Mouse (Mus musculus) testis, adult 2 months (tissue): Measurements from ENCODE around the gene Zbtb8a. TPM values are rescaled to one million over a fixed set of nuclear protein-coding genes. Genes with fewer than 3 reads are reported as not detected.
A peak's percentile ranks its signal among the peaks of the same experiment; 100 is the strongest.

Source experiments
- H3K27ac ChIP-seq: fragments of 200-500 bp; 2 replicates; pipeline ENCODE4 v1.5.1; 2012; ENCODE audit warnings: low read depth, low read length; ENCODE audit not compliant: control insufficient read depth, insufficient read depth
- H3K27me3 ChIP-seq: fragments of 200-500 bp; 2 replicates; pipeline ENCODE4 v1.6.1; 2012; ENCODE audit warnings: mild to moderate bottlenecking, low read length, moderate library complexity; ENCODE audit not compliant: control insufficient read depth, insufficient read depth
- H3K36me3 ChIP-seq: fragments of 200-500 bp; 2 replicates; pipeline ENCODE4 v1.6.1; 2012; ENCODE audit warnings: mild to moderate bottlenecking, low read length; ENCODE audit not compliant: control insufficient read depth, insufficient read depth
- H3K4me1 ChIP-seq: fragments of 200-500 bp; 2 replicates; pipeline ENCODE4 v1.6.1; 2012; ENCODE audit warnings: low read length; ENCODE audit not compliant: control insufficient read depth, insufficient read depth
- H3K4me3 ChIP-seq: fragments of 200-500 bp; 2 replicates; pipeline ENCODE4 v1.5.1; 2012; ENCODE audit warnings: low read depth, mild to moderate bottlenecking, low read length, moderate library complexity, mixed read lengths; ENCODE audit not compliant: control insufficient read depth
- CTCF ChIP-seq: fragments of 200-500 bp; IDR thresholded peaks from 2 replicates; pipeline ENCODE4 v1.5.1; 2012; ENCODE audit warnings: low read depth, mild to moderate bottlenecking, inconsistent platforms, low read length, moderate library complexity; ENCODE audit not compliant: control insufficient read depth, insufficient read depth, insufficient replicate concordance
- POLR2A ChIP-seq: fragments of 200-500 bp; IDR thresholded peaks from 2 replicates; pipeline ENCODE4 v1.6.1; 2012; ENCODE audit warnings: low read depth, mild to moderate bottlenecking, inconsistent platforms, low read length, moderate library complexity; ENCODE audit not compliant: control insufficient read depth
- polyA plus RNA-seq: library from polyadenylated mRNA; depleted of rRNA; stranded (reverse); fragments of >200 nt; gene quantifications from 2 replicates; pipeline ENCODE4 v1.2.3, GENCODE M21; 2012

Gene Zbtb8a
- polyA plus RNA-seq, 1 experiment = 5.6 TPM

DNA sequence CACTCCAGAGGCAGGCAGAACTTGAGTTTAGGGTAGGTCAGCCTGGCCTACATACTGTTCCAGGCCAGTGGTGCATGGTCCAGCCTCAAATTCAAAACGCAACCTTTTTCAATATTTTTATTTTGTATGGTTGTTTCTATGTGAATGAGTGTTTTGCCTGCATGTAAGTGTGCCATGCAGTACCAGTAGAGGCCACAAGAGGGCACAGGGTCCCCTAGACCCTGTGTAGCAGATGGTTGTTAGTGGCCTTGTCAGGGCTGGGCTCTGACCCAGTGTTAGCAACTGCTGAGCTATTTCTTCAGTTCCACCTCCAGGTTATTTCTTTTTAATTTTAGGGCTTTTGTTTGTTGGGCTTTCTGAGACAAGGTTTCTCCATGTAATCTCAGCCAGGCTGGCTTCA, 27.3 kb downstream of the Zbtb8a start:
- H3K27ac ChIP-seq = no peak overlapping the region
- H3K36me3 ChIP-seq = no peaks in the 10 kb centered on the region
- no peak overlapping the region for H3K4me3 ChIP-seq
- TF ChIP-seq CTCF (peak; percentile 82; the same call in 1 of the 2 replicates), POLR2A (no peak)
- no peaks in the 10 kb centered on the region for H3K27me3 ChIP-seq
- no peaks in the 10 kb centered on the region; the same call in 1 of the 2 replicates for H3K4me1 ChIP-seq

DNA sequence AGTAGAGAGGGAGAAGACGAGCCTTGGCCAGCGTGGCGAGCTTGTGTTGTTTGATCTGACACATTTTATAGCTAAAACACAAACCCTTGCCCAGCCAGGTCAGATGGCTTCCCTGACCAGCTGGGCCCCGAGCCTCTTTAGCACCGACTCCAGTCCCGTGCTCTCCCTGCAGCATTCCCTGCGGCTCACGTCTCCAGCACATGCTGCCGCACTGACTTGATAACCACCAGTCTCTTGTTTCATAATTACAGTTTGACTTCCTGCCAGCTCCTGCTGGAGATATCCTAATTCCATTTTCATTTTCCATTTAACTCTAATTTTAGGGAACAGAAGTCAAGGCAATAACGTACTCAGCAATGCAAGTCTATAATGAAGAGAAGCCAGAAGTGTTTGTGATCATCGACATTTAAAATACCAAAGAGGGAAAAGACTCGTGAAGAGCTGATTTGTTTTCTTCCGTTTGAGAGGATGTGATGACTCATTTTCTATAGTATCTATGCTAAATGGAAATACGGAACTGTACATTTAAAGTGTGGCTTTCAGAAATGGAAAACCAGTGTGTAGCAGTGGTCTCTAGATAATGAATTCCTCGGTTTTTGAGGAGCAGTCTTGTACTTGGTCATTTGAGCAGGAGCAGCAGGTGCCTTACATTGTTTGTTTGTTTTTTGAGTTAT, 31.3 kb downstream of the Zbtb8a start:
- TF ChIP-seq CTCF (no peak), POLR2A (no peak)
- Histone ChIP-seq H3K27ac (no peak overlapping the region), H3K36me3 (0 out of 2 replicates have a peak, but pooled peaks cover 1% of the 10 kb centered on the region), H3K4me3 (no peak overlapping the region), H3K27me3 (no peaks in the 10 kb centered on the region), H3K4me1 (no peaks in the 10 kb centered on the region; the same call in 1 of the 2 replicates)

DNA sequence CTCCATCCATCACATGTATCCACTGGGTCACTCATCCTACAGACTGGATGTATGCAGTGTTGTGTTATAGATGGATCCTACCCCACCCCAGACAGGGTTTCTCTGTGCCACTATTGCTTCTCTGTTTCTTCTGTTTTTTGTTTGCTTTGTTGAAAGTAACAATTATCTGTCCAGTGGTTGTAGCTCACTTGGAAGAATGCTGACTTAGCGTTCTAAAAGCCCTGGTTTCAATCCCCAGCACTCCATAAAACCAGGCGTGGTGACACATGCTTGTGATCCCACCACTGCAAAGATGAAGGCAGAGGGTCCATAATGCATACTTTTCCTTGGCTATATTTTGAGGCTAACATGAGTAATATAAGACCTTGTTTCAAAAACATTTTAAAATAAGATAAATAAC, 35.2 kb downstream of the Zbtb8a start:
- TF ChIP-seq POLR2A (no peak), CTCF (no peak)
- Histone ChIP-seq H3K4me3 (no peak overlapping the region), H3K4me1 (no peaks in the 10 kb centered on the region; the same call in 1 of the 2 replicates), H3K27ac (no peak overlapping the region), H3K36me3 (peaks cover 1% of the 10 kb centered on the region; the same call in 1 of the 2 replicates), H3K27me3 (no peaks in the 10 kb centered on the region)

DNA sequence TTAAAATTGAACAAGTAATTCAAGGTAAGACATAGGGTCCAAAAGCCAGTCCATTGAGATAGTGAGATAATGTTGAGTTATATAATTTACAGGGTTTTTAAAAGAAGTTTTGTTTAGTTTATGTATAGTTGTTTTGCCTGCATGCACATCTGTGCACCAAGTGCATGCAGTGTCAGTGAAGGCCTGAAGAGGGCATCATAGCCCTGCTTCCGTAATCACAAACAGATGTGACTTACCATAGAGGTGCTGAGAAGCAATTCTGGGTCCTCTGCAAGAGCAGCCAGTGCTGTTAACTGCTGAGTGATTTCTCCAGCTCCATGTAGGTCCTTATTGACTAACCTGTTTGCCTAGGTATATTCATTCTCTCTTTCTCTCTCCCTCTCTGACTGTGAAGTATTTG, 36.0 kb downstream of the Zbtb8a start:
- no peak overlapping the region for H3K27ac ChIP-seq
- peaks cover 1% of the 10 kb centered on the region; the same call in 1 of the 2 replicates for H3K36me3 ChIP-seq
- no peak overlapping the region for H3K4me3 ChIP-seq
- H3K27me3 ChIP-seq = no peaks in the 10 kb centered on the region
- H3K4me1 ChIP-seq = no peaks in the 10 kb centered on the region; the same call in 1 of the 2 replicates
- TF ChIP-seq CTCF (no peak; the same call in 1 of the 2 replicates), POLR2A (no peak)

DNA sequence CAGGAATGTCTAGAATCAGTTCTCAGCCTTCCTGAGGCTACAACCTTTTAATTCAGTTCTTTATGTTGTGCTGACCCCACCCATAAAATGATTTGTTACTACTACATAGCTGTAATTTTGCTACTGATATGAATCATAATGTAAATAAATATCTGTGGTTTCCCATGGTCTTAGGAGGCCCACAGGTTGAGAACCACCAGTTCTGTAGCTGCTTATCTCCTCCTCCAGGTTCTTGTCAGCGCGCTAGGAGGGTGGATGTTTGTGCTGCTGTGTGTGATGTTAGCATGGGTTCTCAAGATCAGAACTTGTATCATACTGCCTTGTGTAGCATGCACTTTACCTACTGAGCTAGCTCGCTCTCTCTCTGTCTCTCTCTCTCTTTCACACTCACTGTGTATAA, 38.2 kb downstream of the Zbtb8a start:
- Histone ChIP-seq H3K4me3 (no peak overlapping the region), H3K27ac (no peak overlapping the region), H3K36me3 (peaks cover 1% of the 10 kb centered on the region; the same call in 1 of the 2 replicates), H3K4me1 (no peaks in the 10 kb centered on the region), H3K27me3 (no peaks in the 10 kb centered on the region)
- no peak for TF ChIP-seq POLR2A
- no peak for TF ChIP-seq CTCF

DNA sequence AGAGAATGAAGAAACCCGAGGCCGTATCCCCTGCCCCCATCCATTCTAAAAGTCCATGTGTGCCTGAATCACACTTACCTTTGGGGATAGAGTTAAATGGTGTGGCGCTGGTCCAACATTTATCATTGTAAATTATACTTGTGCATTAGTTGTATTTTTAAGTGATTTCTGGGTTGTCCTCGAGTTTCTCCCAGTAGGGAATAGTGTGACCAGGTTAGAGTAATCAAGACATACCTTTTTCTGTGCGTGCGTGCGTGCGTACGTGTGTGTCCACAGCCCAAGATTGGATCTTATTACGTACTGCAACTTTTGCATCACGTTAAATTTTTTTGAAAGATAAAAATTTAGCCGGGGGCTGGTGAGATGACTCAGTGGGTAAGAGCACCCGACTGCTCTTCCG, 41.6 kb downstream of the Zbtb8a start:
- Histone ChIP-seq H3K27me3 (no peaks in the 10 kb centered on the region), H3K4me3 (peak overlapping the region; percentile 88), H3K36me3 (peaks cover 3% of the 10 kb centered on the region), H3K4me1 (peaks cover 2% of the 10 kb centered on the region; the same call in 1 of the 2 replicates), H3K27ac (peak overlapping the region; percentile 99)
- TF ChIP-seq POLR2A (no peak), CTCF (no peak)

DNA sequence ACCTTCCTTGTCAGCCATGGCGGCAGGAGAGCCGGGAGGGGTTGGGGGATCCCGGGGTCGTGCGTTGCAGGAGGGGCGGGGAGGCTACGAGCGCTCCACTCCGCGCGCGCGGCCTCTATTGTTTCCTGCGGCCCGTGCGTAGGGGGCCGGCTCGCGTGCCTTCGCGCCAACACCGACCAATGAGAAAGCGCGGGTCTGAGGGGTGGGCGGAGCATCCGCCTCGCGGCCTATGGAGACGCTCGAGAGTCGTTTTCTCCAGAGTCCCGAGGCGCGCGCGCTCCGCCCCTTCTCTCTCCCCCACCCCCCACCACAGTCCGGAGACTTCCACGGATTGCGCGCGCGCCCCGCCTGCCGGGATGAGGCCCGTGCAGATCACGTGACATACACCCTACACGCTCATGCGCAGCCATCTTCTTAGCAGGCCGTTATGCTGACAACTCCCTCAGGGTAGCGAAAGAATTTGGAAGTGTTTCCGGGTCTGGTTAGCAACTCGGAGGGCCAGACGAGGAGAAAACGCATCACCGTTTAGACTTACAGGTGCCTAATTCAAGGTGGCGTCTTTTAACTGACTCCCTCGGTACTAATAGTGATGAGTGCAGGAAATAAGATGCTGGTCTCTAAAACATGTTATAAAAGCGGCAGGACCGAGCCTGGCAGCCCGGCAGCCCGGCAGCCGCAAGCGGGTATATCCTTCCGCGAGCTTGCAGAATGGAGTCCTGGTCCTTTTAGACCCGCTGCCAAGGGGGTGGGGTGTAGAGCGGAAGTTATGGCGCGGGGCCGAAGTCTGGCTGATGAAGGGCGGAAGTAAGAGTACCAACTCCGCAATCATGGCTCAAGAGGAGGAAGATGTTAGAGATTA, 42.5 kb downstream of the Zbtb8a start, which contains the start of the genes Rbbp4 and Zbtb8os:
Gene Rbbp4, minus strand, starts transcription at position 155 of the 859 bp plus-strand sequence.
Gene Zbtb8os, plus strand, starts transcription at position 480 of the 859 bp plus-strand sequence.
- Histone ChIP-seq H3K4me1 (peaks cover 2% of the 10 kb centered on the region; the same call in 1 of the 2 replicates), H3K36me3 (peaks cover 3% of the 10 kb centered on the region), H3K27me3 (no peaks in the 10 kb centered on the region)

More for the DNA sequence above, 42.5 kb downstream of the Zbtb8a start, which contains the start of the genes Rbbp4 and Zbtb8os:
- Histone ChIP-seq H3K4me3 (peak within 1 kb of the TSS; percentile 88), H3K27ac (peak within 1 kb of the TSS; percentile 99)
- TF ChIP-seq CTCF = no peak
- TF ChIP-seq POLR2A = peak; percentile 79
